Mouse (Mus musculus): ENCODE measurements around the gene Vmac. TPM values are rescaled to one million over a fixed set of nuclear protein-coding genes. Genes with fewer than 3 reads are reported as not detected.

The Vmac gene
- polyA plus RNA-seq, 1 experiment from 2014 or later, result 14.3 TPM

- Histone ChIP-seq H3K4me2 (replicated peaks) (peak overlapping the region; percentile 69), H3K27ac (peak overlapping the region; percentile 87), H3K4me3 (replicated peaks) (peak overlapping the region; percentile 76), H3K4me1 (replicated peaks) (peaks cover 22% of the 10 kb centered on the region), H3K9me3 (no peaks in the 10 kb centered on the region), H3K27me3 (replicated peaks) (no peaks in the 10 kb centered on the region), H3K9ac (peak overlapping the region; percentile 99), H3K36me3 (peaks cover 12% of the 10 kb centered on the region; the same call in 1 of the 2 replicates)
- WGBS, result 2% methylated on average over 35 of the region's 37 CpGs
- ATAC-seq, result peak; percentile 34; the same call in 1 of the 2 replicates
Measured at GRCm38 (mm10) chr17:56673647-56674416, 44.0 kb downstream of the Vmac start.

- Histone ChIP-seq H3K36me3 (peaks cover 12% of the 10 kb centered on the region; the same call in 1 of the 2 replicates), H3K4me3 (replicated peaks) (peak within 1 kb of the TSS; percentile 76), H3K27ac (peak within 1 kb of the TSS; percentile 89), H3K4me1 (replicated peaks) (peaks cover 25% of the 10 kb centered on the region), H3K4me2 (replicated peaks) (peak within 1 kb of the TSS; percentile 71), H3K27me3 (replicated peaks) (no peaks in the 10 kb centered on the region), H3K9me3 (no peaks in the 10 kb centered on the region), H3K9ac (peak within 1 kb of the TSS; percentile 99)
- ATAC-seq, result peak; percentile 96
- WGBS, result under 1% methylated on average over 57 of the region's 66 CpGs
Measured at GRCm38 (mm10) chr17:56672941-56673646, 44.7 kb downstream of the Vmac start, which contains the start of gene Ranbp3. TSS of gene Ranbp3 (plus strand) at chr17:56673294.

DNA sequence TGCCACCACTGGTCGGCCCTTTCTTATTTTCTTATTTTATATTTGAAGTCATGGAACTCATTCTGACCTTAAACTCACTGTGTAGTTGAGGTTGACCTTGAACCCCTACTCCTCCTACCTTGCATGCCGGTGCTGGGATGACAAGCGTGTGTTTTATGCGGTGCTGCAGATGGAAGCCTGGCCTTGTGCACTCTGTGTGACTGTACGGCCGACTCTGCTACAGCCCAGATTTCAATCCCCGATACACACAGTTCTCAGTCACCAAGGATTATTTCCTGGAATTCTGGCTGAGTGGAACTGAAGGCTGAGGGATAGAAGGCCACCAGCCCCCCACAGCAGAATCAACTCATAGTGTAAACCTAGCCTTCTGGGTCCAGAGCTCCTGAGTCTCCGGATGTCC lies 48.1 kb downstream of the Vmac start:
- Histone ChIP-seq H3K4me1 (replicated peaks) (peaks cover 16% of the 10 kb centered on the region), H3K9ac (no peak overlapping the region), H3K36me3 (no peaks in the 10 kb centered on the region), H3K27ac (no peak overlapping the region), H3K9me3 (no peaks in the 10 kb centered on the region), H3K4me2 (replicated peaks) (no peak overlapping the region), H3K27me3 (replicated peaks) (no peaks in the 10 kb centered on the region), H3K4me3 (replicated peaks) (no peak overlapping the region)
- ATAC-seq, result no peak
- 85% methylated on average over 8 of the region's 8 CpGs for WGBS

DNA sequence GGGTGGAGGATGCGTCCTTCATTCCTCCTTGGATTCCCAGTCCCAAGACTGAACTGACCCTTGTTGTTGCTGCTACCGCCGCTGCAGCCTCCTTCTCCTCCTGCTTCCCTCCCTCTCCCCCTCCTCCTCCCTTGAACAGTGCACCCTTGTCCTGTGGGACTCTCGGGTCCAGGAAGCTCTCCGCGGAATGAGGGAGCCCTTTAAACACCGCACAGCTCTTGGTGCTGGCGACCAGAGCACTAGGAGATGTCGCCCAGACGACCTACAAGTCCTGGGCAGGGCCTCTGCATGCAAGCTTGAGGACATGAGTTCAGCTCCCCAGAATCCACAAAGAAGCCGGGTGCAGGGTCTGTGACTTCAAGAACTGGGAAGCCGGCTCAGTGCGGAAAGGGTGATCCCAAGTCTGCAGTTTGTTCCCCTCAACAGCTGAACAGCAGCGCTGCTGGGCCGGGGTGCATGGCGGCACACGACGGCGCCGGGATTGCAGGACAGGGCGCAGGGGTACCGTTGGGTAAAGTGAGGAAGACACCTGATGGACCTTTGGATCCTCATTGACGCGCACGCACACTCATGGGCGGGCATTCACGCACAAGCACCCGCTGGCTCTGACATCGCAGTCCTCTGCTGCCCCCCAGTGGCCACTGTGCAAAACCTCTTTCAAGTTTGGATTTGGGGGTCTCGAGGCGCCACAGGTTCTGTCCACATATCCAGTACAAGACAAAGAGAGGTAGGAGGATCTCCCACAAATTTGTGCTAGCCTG lies 49.3 kb downstream of the Vmac start:
- peak; percentile 24 for ATAC-seq
- Histone ChIP-seq H3K9me3 (no peaks in the 10 kb centered on the region), H3K9ac (peak overlapping the region; percentile 53), H3K4me2 (replicated peaks) (peak overlapping the region; percentile 98), H3K27ac (no peak overlapping the region), H3K4me3 (replicated peaks) (peak overlapping the region; percentile 48), H3K4me1 (replicated peaks) (peaks cover 10% of the 10 kb centered on the region; the same call in 1 of the 2 replicates), H3K36me3 (no peaks in the 10 kb centered on the region), H3K27me3 (replicated peaks) (no peaks in the 10 kb centered on the region)
- 3% methylated on average over 31 of the region's 31 CpGs for WGBS

GRCm38 (mm10) chr17:56667591-56667990 lies 50.2 kb downstream of the Vmac start:
- no peak overlapping the region for H3K4me3 ChIP-seq (replicated peaks)
- H3K27ac ChIP-seq, result no peak overlapping the region
- H3K36me3 ChIP-seq, result no peaks in the 10 kb centered on the region
- no peaks in the 10 kb centered on the region for H3K27me3 ChIP-seq (replicated peaks)
- no peak for ATAC-seq
- H3K9ac ChIP-seq, result no peak overlapping the region
- peaks cover 10% of the 10 kb centered on the region; the same call in 1 of the 2 replicates for H3K4me1 ChIP-seq (replicated peaks)
- H3K4me2 ChIP-seq (replicated peaks), result no peak overlapping the region
- WGBS, result 78% methylated on average over 3 of the region's 3 CpGs
- no peaks in the 10 kb centered on the region for H3K9me3 ChIP-seq

GRCm38 (mm10) chr17:56666384-56666783 lies 51.4 kb downstream of the Vmac start:
- no peaks in the 10 kb centered on the region for H3K9me3 ChIP-seq

GRCm38 (mm10) chr17:56664333-56664732 lies 53.5 kb downstream of the Vmac start:
- Histone ChIP-seq H3K9ac (no peak overlapping the region), H3K4me1 (replicated peaks) (peaks cover 10% of the 10 kb centered on the region; the same call in 1 of the 2 replicates), H3K27me3 (replicated peaks) (no peaks in the 10 kb centered on the region), H3K9me3 (no peaks in the 10 kb centered on the region), H3K4me3 (replicated peaks) (no peak overlapping the region), H3K27ac (no peak overlapping the region), H3K36me3 (no peaks in the 10 kb centered on the region), H3K4me2 (replicated peaks) (peak overlapping the region; percentile 39)
- WGBS, result 7% methylated on average over 10 of the region's 10 CpGs
- ATAC-seq, result peak; percentile 66

More at GRCm38 (mm10) chr17:56666384-56666783, 51.4 kb downstream of the Vmac start:
- Histone ChIP-seq H3K9ac (no peak overlapping the region), H3K36me3 (no peaks in the 10 kb centered on the region), H3K4me2 (replicated peaks) (no peak overlapping the region), H3K4me1 (replicated peaks) (peaks cover 10% of the 10 kb centered on the region; the same call in 1 of the 2 replicates), H3K27ac (no peak overlapping the region), H3K27me3 (replicated peaks) (no peaks in the 10 kb centered on the region), H3K4me3 (replicated peaks) (no peak overlapping the region)
- no peak for ATAC-seq
- WGBS, result 84% methylated on average over 4 of the region's 4 CpGs

Other genes starting within 250 kb of the Vmac start
- gene Ptprs, start 241.5 kb downstream of the Vmac start, polyA plus RNA-seq (2015; fragmentation: Nextera tagmentation; extraction: Ambion mirVana), result 56.3 and 56.8 TPM in 2 replicates
- gene Znrf4, start 205.6 kb downstream of the Vmac start, polyA plus RNA-seq (2015; fragmentation: Nextera tagmentation; extraction: Ambion mirVana), result not detected in 2 replicates
- 1.3 and 1.4 TPM in 2 replicates for gene Gm20219, start 163.6 kb downstream of the Vmac start, polyA plus RNA-seq (2015; fragmentation: Nextera tagmentation; extraction: Ambion mirVana)
- gene Safb2, start 133.4 kb downstream of the Vmac start, polyA plus RNA-seq (2015; fragmentation: Nextera tagmentation; extraction: Ambion mirVana), result 66.7 and 74.7 TPM in 2 replicates
- gene Safb, start 133.2 kb downstream of the Vmac start, polyA plus RNA-seq (2015; fragmentation: Nextera tagmentation; extraction: Ambion mirVana), result 79.3 and 86.2 TPM in 2 replicates
- 283 and 287 TPM in 2 replicates for gene 2410015M20Rik, start 108.3 kb downstream of the Vmac start, polyA plus RNA-seq (2015; fragmentation: Nextera tagmentation; extraction: Ambion mirVana)
- 1,919 and 1,958 TPM in 2 replicates for gene Rpl36, start 104.6 kb downstream of the Vmac start, polyA plus RNA-seq (2015; fragmentation: Nextera tagmentation; extraction: Ambion mirVana)
- gene Lonp1, start 91.1 kb downstream of the Vmac start, polyA plus RNA-seq (2015; fragmentation: Nextera tagmentation; extraction: Ambion mirVana), result 62.6 and 70.0 TPM in 2 replicates
- 0.48 and 0.68 TPM in 2 replicates for gene Catsperd, start 89.9 kb downstream of the Vmac start, polyA plus RNA-seq (2015; fragmentation: Nextera tagmentation; extraction: Ambion mirVana)
- gene Ranbp3, start 44.7 kb downstream of the Vmac start, polyA plus RNA-seq (2015; fragmentation: Nextera tagmentation; extraction: Ambion mirVana), result 73.5 and 76.2 TPM in 2 replicates
- gene Ndufa11, start 255 bp downstream of the Vmac start, polyA plus RNA-seq (2015; fragmentation: Nextera tagmentation; extraction: Ambion mirVana), result 471 and 522 TPM in 2 replicates
- 9.9 and 10.7 TPM in 2 replicates for gene Nrtn, start 39.5 kb upstream of the Vmac start, polyA plus RNA-seq (2015; fragmentation: Nextera tagmentation; extraction: Ambion mirVana)
- 38.7 and 42.8 TPM in 2 replicates for gene Dus3l, start 46.7 kb upstream of the Vmac start, polyA plus RNA-seq (2015; fragmentation: Nextera tagmentation; extraction: Ambion mirVana)
- 1.2 and 1.6 TPM in 2 replicates for gene Prr22, start 52.2 kb upstream of the Vmac start, polyA plus RNA-seq (2015; fragmentation: Nextera tagmentation; extraction: Ambion mirVana)
- gene Rfx2, start 113.0 kb upstream of the Vmac start, polyA plus RNA-seq (2015; fragmentation: Nextera tagmentation; extraction: Ambion mirVana), result 3.1 and 4.4 TPM in 2 replicates
- gene Acsbg2, start 156.4 kb upstream of the Vmac start, polyA plus RNA-seq (2015; fragmentation: Nextera tagmentation; extraction: Ambion mirVana), result not detected in 2 replicates
- 0.15 and 0.19 TPM in 2 replicates for gene 1700061G19Rik, start 157.5 kb upstream of the Vmac start, polyA plus RNA-seq (2015; fragmentation: Nextera tagmentation; extraction: Ambion mirVana)
- gene Mllt1, start 217.4 kb upstream of the Vmac start, polyA plus RNA-seq (2015; fragmentation: Nextera tagmentation; extraction: Ambion mirVana), result 39.9 and 40.2 TPM in 2 replicates